18 mouse cellular contexts compared by ENCODE assay signal in genomic region chr19:42743261-42743660, GRCm38 (mm10). TPM values are rescaled to one million over a fixed set of nuclear protein-coding genes. Genes with fewer than 3 reads are reported as not detected.
DNase-seq lines count a peak whose midpoint lies in the region; ATAC-seq and TF ChIP-seq lines count a peak whose summit lies in the region.
"Had no signal": no experiment of that assay in that cellular context is flagged by ENCODE, and none has a peak within 500 bp of the region (broad histone marks: within the 10 kb centered on the region; RNA-seq: fewer than 3 reads in every experiment).

No protein-coding gene starts in this region.

- TF ChIP-seq CTCF in brain, embryonic 14.5 days (IDR thresholded peaks at IDR 0.05; ENCODE audit: borderline replicate concordance, extremely low read depth, insufficient read depth, insufficient read length) = no peak

- no peak overlapping the region for H3K27ac ChIP-seq in hindbrain, embryonic 11.5 days (ENCODE audit: low read depth, low read length)
- no peak overlapping the region for H3K27ac ChIP-seq in neural tube, embryonic 13.5 days (replicated peaks)
- H3K27ac ChIP-seq: heart, embryonic 13.5 days; limb, embryonic 13.5 days; liver, embryonic 13.5 days; lung, embryonic 15.5 days; stomach, postnatal 0 days had no signal

- H3K9me3 ChIP-seq in hindbrain, embryonic 11.5 days (ENCODE audit: control insufficient read depth, low read length) = no peaks in the 10 kb centered on the region
- H3K9me3 ChIP-seq in neural tube, embryonic 13.5 days = no peaks in the 10 kb centered on the region
- H3K9me3 ChIP-seq: heart, embryonic 13.5 days; limb, embryonic 13.5 days; liver, embryonic 13.5 days; lung, embryonic 15.5 days had no signal

- H3K36me3 ChIP-seq in hindbrain, embryonic 11.5 days (ENCODE audit: control insufficient read depth, insufficient read depth, low read length) = no peaks in the 10 kb centered on the region
- no peaks in the 10 kb centered on the region for H3K36me3 ChIP-seq in neural tube, embryonic 13.5 days
- H3K36me3 ChIP-seq: heart, embryonic 13.5 days; limb, embryonic 13.5 days; liver, embryonic 13.5 days; lung, embryonic 15.5 days had no signal

- peak; percentile 72 for DNase-seq in Muller cell, postnatal 12 days (ENCODE audit: inconsistent ontology term)
- DNase-seq in brain, embryonic 14.5 days (ENCODE audit: low read depth) = peak; percentile 47
- no peak for DNase-seq in hindbrain, embryonic 11.5 days (ENCODE audit: low spot score)
- DNase-seq in gastrocnemius, adult 18-20 months (ENCODE audit: low spot score) = no peak
- no peak for DNase-seq in cerebellum, postnatal 14 days
- DNase-seq in gastrocnemius, adult 8-10 months (ENCODE audit: low spot score in 2 of 2) = no peak
- DNase-seq: adrenal gland, adult 2 months; cerebellum, adult 9-11 months; gastrocnemius, postnatal 14 days; heart, adult 18-20 months; liver, embryonic 13.5 days; lung, postnatal 4 days; right cerebral cortex, adult 18-20 months had no signal

- WGBS in hindbrain, embryonic 11.5 days = 49% methylated on average over 16 of the region's 16 CpGs
- 35% methylated on average over 16 of the region's 16 CpGs for WGBS in neural tube, embryonic 13.5 days

- 0 out of 2 replicates have a peak overlapping the region, but pooled peaks have one; percentile 7 for H3K9ac ChIP-seq in hindbrain, embryonic 11.5 days (ENCODE audit: low read depth, low read length)
- peak overlapping the region; percentile 34 for H3K9ac ChIP-seq in neural tube, embryonic 13.5 days
- H3K9ac ChIP-seq: heart, embryonic 13.5 days; limb, embryonic 13.5 days; liver, embryonic 13.5 days; lung, embryonic 15.5 days had no signal

- H3K4me1 ChIP-seq in hindbrain, embryonic 11.5 days (replicated peaks; ENCODE audit: control insufficient read depth, insufficient read depth, low read length) = no peaks in the 10 kb centered on the region; the same call in 1 of the 2 replicates
- H3K4me1 ChIP-seq in neural tube, embryonic 13.5 days (replicated peaks) = peaks cover 18% of the 10 kb centered on the region

- H3K4me2 ChIP-seq in hindbrain, embryonic 11.5 days (replicated peaks; ENCODE audit: low read depth, low read length) = no peak overlapping the region
- no peak overlapping the region for H3K4me2 ChIP-seq in neural tube, embryonic 13.5 days
- H3K4me2 ChIP-seq: heart, embryonic 13.5 days; limb, embryonic 13.5 days; lung, embryonic 15.5 days had no signal

- no peak overlapping the region for H3K4me3 ChIP-seq in hindbrain, embryonic 11.5 days (ENCODE audit: low read depth, low read length)
- H3K4me3 ChIP-seq in neural tube, embryonic 13.5 days = no peak overlapping the region
- H3K4me3 ChIP-seq: heart, embryonic 13.5 days; limb, embryonic 13.5 days; liver, embryonic 13.5 days; lung, embryonic 15.5 days had no signal

- no peak for ATAC-seq in hindbrain, embryonic 11.5 days (ENCODE audit: low FRiP score)
- peak; percentile 14; the same call in 1 of the 2 replicates for ATAC-seq in neural tube, embryonic 13.5 days (ENCODE audit: low read depth)

- TF ChIP-seq POLR2A in brain, embryonic 14.5 days (IDR thresholded peaks at IDR 0.05; ENCODE audit: borderline replicate concordance, extremely low read depth, insufficient read depth, insufficient read length, poor library complexity, severe bottlenecking) = no peak

- H3K27me3 ChIP-seq in hindbrain, embryonic 11.5 days (ENCODE audit: control insufficient read depth, insufficient read depth, low read length) = no peaks in the 10 kb centered on the region
- peaks cover 24% of the 10 kb centered on the region for H3K27me3 ChIP-seq in neural tube, embryonic 13.5 days
- H3K27me3 ChIP-seq: limb, embryonic 13.5 days; liver, embryonic 13.5 days; lung, embryonic 15.5 days had no signal

RNA-seq across cellular contexts. Expression of gene Pyroxd2, which starts 9.3 kb away (rescaled TPM):
- polyA plus RNA-seq in brain, embryonic 14.5 days (2012; rRNA removed) = 2.5 and 3.2 TPM in 2 replicates
- polyA plus RNA-seq in hindbrain, embryonic 11.5 days (2014; fragmentation: Nextera tagmentation; extraction: Ambion mirVana) = 0.67 and 0.88 TPM in 2 replicates
- polyA plus RNA-seq in neural tube, embryonic 13.5 days (2015; fragmentation: Nextera tagmentation; extraction: Ambion mirVana) = 1.5 and 2.3 TPM in 2 replicates
- total RNA-seq in gastrocnemius, adult 18-20 months (2021) = under 1 TPM; 0.53 to 0.97 TPM
- total RNA-seq in gastrocnemius, adult 8-10 months (2022) = 1 to 10 TPM in 1 of 4 experiments, under 1 TPM in 3; 0.53 to 1.2 (median 0.87) TPM

RNA-seq across cellular contexts. Expression of gene Hps1, which starts 36.5 kb away (rescaled TPM):
- 31.1 and 43.0 TPM in 2 replicates for polyA plus RNA-seq in brain, embryonic 14.5 days (2012; rRNA removed)
- 9.7 and 10.6 TPM in 2 replicates for polyA plus RNA-seq in hindbrain, embryonic 11.5 days (2014; fragmentation: Nextera tagmentation; extraction: Ambion mirVana)
- 12.5 and 13.5 TPM in 2 replicates for polyA plus RNA-seq in neural tube, embryonic 13.5 days (2015; fragmentation: Nextera tagmentation; extraction: Ambion mirVana)
- under 1 TPM; 0.73 to 0.97 TPM for total RNA-seq in gastrocnemius, adult 18-20 months (2021)
- 1 to 10 TPM in 1 of 4 experiments, under 1 TPM in 3; 0.46 to 1.0 (median 0.86) TPM for total RNA-seq in gastrocnemius, adult 8-10 months (2022)

Comparison
In these comparisons a context has a peak if more than half of its experiments do, and no peak if none do; other contexts are left out.
1. DNase-seq: peak in Muller cell, postnatal 12 days (single experiment) and brain, embryonic 14.5 days (single experiment); none in hindbrain, embryonic 11.5 days (single experiment), gastrocnemius, adult 18-20 months (single experiment), cerebellum, postnatal 14 days (0 of 2) and gastrocnemius, adult 8-10 months (0 of 2).